Mouse (Mus musculus): ENCODE measurements at regions not wholly inside any gene's neighbourhood (a gene's known extent, or its start where the extent isn't known, plus 50 kb on each side); places are given as distances from the start of the nearest gene placed in this dataset.

DNA sequence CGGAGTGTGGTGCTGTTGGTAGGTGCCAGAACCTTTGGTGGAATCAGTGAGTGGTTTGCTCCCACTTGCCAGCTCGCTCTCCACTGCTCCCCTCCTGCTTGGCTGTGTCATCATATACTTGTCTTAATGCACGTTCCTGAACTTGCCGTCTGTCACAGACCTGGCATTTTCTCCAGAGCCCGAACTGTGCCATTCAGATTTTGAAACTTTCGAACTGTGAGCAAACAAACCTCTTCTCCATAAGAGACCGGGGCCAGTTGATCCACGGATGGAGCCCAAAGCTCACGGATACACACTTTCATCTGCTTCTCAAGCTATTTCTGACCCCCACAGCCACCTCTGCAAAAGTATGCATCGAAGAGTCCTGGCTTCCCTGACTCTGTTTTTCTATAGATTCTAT lies 141.0 kb upstream of the Rreb1 start:
- intact Hi-C loops (cut with DNase I), result no loop called here
- DNase-seq (ENCODE audit: low spot score in 2 of 2), result no peak

DNA sequence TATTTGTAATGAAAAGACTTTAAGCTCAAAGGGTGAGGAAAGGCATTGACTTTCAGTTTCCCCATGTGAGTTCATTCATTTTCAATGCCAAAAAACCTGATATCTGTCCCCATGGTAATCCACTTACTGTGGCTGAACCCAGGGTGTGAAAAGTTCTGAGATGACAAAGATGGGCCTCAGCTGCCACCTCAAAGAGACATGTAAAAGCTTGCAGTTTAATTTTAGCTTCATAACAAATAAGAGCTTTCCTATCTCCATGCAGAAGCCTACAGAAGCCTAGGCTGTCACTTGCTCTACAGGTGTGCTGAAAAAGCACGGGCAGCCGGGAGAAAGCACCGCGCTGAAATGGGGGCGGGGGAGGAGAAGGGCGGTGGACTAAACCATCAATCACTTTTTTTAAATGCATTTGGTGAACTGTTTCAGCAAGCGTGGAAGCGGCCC lies 140.1 kb upstream of the Rreb1 start:
- intact Hi-C loops (cut with DNase I), result no loop called here

DNA sequence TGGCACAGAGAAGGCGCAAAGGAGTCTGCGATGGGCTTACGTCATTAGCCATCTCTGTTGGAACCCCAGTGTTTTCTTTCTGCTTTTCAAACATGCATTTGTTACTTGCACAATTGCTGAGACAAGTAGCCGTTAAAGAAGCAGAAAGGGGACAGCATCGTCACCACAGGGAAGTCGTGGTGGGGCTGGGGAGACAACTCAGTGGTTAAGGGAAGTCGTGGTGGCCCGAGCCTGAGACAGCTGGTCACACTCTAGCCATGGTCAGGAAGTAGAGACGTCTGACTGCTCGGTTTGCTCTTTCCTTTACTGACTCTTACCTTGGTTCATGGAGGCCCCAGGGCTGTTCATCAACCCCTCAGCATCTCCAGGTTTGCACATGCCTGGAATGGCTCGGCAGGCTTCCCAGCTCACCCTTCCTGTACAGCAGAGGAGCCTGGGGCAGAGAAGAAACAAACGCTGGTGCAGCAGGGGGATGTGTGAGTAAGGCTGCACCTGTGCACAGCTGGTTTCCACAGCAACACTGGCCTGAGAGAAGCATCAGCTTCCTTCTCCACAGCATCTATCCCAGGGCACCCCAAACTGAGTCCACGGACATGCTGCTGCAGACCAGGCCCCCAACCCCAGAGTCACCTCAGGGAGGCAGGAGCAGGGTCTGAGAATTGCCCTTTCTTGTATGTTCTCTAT lies 135.6 kb upstream of the Rreb1 start:
- intact Hi-C loops (cut with DNase I), result no loop called here
- DNase-seq (ENCODE audit: low spot score in 2 of 2), result no peak

More for the DNA sequence above, 140.1 kb upstream of the Rreb1 start:
- no peak for DNase-seq (ENCODE audit: low spot score in 2 of 2)

DNA sequence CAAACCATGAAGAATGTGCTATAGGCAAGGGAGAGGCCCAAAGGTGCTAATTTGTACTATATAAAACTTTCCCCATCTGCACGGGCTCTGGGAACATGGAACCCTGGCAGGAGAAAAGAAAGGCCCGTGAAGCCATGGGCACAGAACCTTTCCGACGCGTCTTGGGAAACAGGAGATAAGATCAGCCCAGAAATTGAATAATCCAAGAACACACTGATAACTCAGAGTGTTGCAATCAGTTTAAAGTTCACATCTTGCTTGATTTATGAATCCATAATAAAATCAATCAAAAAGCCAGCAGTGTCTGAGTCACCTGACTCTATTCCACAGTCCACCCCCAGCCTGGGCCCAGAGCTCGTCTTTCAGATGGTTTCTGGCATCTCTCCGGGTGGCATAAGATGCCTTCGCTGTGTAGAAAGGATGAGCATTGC lies 133.4 kb upstream of the Rreb1 start:
- intact Hi-C loops (cut with DNase I), result no loop called here
- DNase-seq (ENCODE audit: low spot score in 2 of 2), result no peak

DNA sequence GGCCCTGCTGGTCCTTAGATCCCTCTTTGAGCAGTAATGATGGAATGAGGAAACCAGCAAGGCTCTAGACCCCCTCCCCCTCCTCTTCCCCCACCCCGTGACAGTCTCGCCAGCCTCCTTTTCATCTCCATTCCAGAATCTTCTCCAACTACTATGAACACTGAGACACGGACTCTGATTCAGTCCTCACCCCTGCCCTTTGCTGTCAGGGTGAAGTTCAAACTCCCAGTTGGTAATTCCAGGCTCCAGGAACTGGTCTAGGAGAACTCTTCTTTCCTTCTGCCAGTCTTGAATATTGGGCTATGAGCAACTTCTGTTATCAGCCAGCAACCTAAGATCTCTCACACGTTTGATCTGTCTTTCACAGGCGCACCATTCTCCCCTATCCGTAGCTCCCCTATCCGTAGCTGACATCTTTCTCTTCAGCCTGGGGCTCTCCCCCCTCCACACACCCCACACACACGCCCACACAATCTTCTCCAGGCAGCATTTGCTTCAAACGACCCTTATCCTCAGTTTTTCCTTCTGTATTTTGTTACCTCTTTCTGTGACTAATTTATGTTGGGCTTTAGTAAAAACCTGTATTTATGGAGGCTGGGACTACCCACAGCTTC lies 128.6 kb upstream of the Rreb1 start:
- DNase-seq (ENCODE audit: low spot score in 2 of 2), result no peak
- intact Hi-C loops (cut with DNase I), result no loop called here

DNA sequence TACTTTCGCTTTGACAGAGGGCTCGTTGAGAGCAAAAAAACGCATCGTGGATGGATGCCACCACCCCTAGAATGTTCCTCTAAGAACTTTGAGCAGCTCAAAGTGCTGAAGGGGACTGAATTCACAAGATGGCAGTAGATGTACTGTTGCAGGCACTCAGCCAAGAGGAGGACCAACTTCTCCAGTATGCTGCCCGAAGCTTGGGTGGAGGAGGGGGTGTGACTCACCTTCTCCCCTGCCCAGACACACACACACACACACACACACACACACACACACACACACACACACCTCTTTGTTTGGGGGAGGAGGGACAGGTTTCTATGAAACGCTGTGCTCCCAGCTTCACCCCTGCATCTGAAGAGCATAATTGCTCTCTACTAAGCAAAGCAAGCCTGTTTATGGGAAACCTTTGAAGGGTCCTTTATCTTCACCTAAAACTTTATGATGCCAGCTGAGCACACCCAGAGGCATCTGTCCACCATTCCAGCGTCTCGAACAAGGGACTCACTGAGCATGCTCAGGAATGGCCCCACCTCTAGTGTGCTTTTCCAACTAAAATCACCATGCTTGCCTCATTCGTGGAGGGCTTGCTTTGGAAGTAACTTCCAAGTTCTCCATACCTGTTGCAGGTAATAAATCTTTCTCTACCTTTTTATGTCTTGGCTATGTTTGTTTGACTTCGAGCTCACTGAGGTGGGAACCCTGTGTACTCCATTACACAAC lies 126.8 kb upstream of the Rreb1 start:
- no peak for DNase-seq (ENCODE audit: low spot score in 2 of 2)
- intact Hi-C loops (cut with DNase I), result no loop called here

DNA sequence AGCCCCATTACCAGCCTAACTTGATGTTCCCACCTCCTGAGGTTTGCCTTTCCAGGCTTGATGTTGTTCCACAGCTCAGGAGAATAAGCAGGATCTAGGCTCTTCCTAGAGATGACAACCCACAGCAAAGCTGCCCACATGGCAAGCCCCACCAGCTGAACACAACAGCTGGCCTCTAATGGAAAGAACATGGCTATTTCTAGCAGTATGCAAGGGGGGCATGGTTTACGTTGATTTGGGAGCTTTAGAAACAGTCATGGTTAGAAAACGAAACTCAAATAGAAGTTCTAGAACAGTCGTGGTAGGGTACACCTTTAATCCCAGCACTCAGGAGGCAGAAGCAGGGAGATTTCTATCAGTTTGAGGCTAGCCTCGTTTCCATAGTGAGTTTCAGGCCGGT lies 123.5 kb upstream of the Rreb1 start:
- intact Hi-C loops (cut with DNase I), result no loop called here
- no peak for DNase-seq (ENCODE audit: low spot score in 2 of 2)

DNA sequence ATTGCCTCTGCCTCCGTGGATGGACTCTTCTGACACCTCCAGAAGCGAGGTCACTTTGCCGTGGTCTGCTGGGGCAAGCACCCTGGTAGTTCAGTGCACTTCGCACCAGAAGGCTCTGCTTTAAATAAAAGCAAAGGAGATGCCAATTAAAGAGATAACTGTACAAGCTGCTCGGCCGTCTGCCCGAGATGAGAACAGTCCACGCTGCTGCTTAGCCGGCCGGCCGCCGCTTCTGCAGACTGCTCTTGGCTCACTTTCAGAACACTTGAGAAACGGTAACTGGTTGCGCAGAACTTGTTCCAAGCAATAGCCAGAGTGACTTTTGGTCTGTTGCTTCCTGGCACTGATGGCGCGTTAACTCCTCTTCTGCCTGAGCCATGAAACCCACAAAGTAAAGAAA lies 121.0 kb upstream of the Rreb1 start:
- DNase-seq (ENCODE audit: low spot score in 2 of 2), result peak; percentile 21 to 24
- intact Hi-C loops (cut with DNase I), result no loop called here

DNA sequence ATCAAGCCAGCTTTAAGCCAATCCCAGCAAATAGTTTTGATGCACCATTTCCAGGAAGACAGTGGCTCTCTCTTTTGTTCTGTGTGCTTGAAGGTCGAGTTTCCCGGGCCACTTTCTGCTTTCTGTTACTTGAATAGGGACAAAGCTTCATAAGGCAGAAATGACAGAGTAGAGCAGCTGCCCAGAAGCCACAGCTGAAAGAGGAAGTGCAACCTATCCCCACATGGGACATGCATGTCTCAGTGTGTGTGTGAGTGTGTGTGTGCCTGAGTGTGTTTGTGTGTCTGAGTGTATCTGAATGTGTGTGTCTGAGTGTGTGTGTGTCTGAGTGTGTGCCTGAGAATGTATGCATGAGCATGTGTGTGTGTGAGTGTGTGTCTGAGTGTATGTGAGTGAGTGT lies 120.2 kb upstream of the Rreb1 start:
- intact Hi-C loops (cut with DNase I), result no loop called here
- DNase-seq (ENCODE audit: low spot score in 2 of 2), result no peak

DNA sequence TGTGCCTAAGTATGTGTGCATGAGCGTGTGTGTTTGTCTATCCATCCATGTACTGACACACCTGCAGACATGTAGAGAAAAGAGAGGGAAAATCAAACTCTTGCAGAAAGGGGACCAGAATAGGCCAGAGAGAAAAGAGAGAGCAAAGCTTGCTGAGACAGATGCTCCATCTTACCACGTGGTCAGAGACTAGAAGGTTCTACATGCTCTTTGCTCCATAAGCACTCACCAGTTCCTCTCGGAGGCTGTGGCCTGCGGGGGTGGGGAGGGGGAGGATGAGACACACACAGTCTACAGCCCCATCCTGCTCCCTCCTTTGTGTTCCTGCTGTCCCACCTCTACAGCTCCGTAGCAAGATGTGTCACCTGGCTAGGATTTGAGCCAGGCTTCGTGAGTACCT lies 119.7 kb upstream of the Rreb1 start:
- DNase-seq (ENCODE audit: low spot score in 2 of 2), result no peak
- intact Hi-C loops (cut with DNase I), result no loop called here

DNA sequence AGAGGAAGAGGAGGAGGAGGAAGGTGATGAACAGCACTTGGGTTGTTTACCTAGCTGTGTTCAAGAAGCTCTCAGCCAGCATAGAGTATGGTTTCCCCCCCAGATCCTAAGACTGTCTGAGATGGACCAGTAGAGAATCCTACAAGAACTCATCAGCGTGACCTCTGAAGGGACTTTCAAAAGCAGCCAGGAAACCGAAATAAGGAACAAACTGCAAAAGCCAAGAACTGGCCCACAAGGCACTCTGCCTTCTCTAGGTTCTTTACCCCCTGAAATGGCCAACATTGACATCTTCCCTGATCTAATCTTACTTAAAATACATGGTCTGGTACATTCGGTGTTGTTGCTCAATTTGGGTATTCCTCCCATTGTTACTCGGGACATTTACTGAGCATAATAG lies 118.1 kb upstream of the Rreb1 start:
- intact Hi-C loops (cut with DNase I), result no loop called here

DNA sequence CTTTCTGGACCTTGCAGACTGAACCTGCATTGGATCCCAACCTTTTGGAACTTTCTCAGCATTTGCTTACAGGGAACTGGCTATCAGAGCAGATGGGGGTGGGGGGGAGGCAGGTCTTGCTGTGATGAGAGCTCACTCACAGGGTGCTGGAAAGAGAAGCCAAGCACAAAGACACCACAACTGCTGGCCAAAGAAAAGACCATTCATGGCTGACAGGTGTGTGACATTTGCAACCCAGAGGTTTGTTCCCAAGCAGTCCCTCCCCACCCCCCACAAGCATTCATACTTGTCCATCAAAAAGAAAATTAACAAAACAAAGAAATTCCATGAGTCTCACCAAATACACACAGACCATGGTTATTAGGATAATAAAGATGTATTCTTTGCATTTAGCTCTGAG lies 117.5 kb upstream of the Rreb1 start:
- intact Hi-C loops (cut with DNase I), result no loop called here
- no peak for DNase-seq (ENCODE audit: low spot score in 2 of 2)

More for the DNA sequence above, 118.1 kb upstream of the Rreb1 start:
- no peak for DNase-seq (ENCODE audit: low spot score in 2 of 2)

DNA sequence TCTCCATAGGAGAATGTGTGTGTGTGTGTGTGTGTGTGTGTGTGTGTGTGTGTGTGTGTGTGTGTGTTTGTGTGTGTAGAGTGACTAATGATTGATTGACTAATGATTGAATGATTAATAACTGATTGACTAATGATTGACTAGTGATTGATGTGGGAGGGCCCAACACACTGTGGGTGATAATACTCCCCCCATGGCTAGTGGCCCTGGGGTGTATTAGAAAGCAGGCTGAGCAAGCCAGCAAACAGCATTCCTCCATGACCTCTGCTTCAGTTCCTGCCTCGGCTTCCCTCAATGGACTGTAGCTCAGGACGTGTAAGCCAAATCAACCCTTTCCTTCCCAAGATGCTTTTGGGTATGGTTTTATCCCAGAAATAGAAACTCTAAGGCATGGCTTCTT lies 114.1 kb upstream of the Rreb1 start:
- intact Hi-C loops (cut with DNase I), result no loop called here

DNA sequence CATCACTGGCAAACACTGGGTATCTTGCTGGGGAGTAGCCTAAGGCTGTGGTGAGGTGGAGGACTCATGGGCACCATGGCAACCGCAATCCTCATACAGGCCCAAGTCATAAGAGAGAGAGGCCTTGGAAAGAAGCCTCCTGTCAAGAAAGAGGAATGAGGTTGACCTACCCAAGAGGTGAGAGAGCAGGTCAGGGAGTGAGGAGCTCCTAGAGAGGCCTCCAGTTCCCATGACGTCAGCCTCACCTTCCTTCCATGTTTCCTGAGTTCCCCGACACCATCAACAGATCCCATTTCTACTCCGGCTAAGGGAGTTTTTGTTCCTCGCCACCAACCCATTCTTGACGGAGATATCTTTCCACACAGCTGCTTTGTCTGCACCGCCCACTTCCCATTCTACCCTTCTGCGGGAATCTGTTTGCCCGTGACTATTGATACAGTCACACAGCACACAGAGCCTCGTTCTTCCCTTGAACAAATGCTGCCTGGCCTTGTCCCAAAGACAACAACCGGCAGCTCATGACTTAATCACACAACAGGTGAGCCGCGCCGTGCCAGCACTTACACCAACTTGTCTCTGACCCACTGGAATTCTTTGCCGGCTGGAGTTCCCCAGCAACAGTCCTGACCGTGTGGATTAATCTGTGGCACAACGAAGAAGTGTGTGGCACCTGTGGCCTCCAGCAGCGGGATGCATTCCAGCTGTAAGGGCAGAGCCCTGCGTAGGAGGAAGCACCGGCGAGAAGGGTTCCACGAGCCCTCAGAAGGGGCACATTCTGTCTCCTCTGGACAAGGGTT lies 111.8 kb upstream of the Rreb1 start:
- intact Hi-C loops (cut with DNase I), result no loop called here
- no peak for DNase-seq (ENCODE audit: low spot score in 2 of 2)

More for the DNA sequence above, 114.1 kb upstream of the Rreb1 start:
- no peak for DNase-seq (ENCODE audit: low spot score in 2 of 2)

DNA sequence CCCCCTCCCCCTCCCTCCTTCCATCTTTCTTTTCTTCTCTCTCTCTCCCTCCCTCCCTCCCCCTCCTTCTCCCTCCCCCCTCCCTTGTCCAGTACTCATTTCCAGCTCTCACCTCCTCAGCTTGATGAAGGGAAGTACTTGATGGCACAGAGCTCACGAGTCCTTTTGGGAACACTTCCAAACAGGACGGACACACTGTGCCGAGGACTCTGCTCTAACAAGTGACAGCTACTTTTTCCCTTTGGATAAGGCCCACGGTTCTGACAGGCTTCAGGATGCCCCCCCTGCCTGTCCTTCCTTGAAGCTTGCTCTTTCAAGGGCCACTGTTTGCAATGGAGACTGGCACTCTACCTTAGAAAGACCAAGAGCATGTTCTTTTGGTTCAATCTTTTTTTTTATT lies 110.8 kb upstream of the Rreb1 start:
- no peak for DNase-seq (ENCODE audit: low spot score in 2 of 2)
- intact Hi-C loops (cut with DNase I), result no loop called here

DNA sequence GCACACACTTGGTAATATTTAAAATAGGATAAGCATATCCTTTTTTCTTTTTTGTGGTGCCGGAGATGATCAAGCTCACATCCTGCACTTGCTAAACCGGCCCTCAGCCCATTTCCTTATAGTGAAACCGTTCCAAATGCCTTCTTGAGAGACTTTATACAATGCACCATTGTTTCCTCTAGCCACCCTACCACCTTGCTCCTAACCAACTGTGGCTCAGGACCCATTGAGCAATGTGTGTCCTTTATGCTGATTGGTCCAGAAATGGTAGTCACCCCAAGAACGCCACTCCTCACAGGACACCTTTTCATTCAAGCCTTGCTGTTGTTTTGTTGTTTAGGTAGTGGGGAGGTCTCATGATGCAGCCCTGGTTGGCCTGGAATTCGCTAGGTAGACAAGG lies 110.3 kb upstream of the Rreb1 start:
- DNase-seq (ENCODE audit: low spot score in 2 of 2), result no peak
- intact Hi-C loops (cut with DNase I), result no loop called here

DNA sequence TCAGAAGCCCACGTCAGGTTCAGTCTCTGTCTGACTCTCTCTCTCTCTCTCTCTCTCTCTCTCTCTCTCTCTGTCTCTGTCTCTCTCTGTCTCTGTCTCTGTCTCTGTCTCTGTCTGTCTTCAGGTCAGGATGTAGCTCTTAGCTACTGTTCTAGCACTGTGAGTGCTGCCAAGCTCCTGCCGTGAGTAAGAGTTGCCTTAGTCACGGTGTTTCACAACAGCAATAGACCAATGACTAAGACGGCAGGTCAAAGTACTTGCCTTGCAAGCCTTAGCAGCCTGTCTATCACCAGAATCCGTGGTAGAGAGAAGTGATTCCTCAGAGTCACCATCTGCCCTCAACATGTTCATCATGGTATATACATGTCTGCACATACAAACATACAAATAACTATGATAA lies 107.1 kb upstream of the Rreb1 start:
- intact Hi-C loops (cut with DNase I), result no loop called here
- no peak for DNase-seq (ENCODE audit: low spot score in 2 of 2)

DNA sequence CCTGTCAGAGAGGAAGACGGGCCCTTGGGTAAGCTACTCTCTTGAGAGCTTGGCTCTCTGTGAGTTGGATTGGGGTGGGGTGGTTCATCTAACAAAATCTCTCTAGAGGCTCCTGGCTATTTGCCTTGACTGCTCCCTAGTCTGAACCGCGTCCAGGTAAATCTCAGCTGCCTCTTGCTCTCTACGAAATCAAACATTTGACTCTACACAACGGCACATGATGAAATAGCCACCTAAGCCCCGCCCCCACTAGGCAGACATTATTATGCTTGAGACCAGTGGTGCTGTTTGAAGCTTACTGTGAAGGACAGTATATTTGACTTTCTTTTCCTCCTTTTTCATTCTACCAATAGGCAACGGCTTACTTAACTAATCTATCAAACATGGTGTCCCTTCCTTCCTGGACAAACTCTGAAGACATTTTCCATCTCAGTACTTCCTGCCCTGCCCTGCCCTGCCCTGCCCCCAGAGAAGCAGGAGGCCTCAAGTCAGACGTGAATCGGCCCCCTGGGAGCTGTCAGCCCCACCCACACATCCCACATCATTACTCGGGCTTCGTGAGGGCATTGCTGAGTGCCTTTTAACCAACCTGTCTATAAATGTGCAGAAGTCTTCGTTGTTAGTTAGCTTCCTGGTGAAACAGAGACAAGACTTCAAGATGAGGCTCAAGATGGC lies 103.4 kb upstream of the Rreb1 start:
- DNase-seq (ENCODE audit: low spot score in 2 of 2), result no peak
- intact Hi-C loops (cut with DNase I), result no loop called here

DNA sequence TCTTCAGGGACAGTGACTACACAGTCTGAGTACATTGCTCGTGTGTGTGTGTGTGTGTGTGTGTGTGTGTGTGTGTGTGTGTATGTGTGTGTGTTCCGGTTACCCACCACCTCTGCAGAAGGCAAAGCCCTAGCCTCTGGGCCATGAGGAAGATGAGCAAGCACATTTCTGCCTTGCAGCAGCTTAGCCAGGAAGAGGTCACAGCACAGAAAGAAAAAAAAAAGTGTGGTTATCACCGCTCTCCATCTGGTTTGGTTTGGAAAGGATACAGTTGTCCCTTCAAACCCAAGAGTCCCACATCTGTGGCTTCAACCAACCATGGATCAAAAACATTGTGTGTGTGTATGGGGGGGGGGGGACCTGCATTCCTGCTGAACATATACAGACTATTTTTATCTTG lies 102.5 kb upstream of the Rreb1 start:
- intact Hi-C loops (cut with DNase I), result no loop called here
- DNase-seq (ENCODE audit: low spot score in 2 of 2), result no peak

DNA sequence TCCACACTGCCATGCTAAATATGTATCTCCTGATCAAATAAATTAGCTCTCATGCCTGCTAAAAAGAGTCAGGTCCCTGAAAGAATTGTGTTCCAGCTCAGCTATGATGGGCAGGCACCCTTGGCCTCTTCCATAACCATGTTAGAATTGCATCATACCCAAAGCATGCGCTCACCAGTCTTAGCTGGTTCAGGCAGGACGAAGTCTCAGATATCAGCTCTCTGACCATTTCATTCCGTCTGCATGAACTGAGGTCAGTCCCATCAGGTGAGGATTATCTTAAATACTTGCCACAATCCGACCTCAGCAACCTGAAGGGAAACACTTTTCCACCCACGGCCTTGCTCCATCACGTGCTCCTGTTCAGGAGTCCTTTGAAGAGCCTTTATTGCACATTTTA lies 101.3 kb upstream of the Rreb1 start:
- intact Hi-C loops (cut with DNase I), result no loop called here

More for the DNA sequence above, 101.3 kb upstream of the Rreb1 start:
- DNase-seq (ENCODE audit: low spot score in 2 of 2), result no peak

Data from left cerebral cortex, postnatal 36 days (tissue).